Mouse (Mus musculus): ENCODE data around the gene Mkrn3. TPM values are rescaled to one million over a fixed set of nuclear protein-coding genes. Genes with fewer than 3 reads are reported as not detected.

Gene Mkrn3
- polyA plus RNA-seq, 1 experiment: not detected

DNA sequence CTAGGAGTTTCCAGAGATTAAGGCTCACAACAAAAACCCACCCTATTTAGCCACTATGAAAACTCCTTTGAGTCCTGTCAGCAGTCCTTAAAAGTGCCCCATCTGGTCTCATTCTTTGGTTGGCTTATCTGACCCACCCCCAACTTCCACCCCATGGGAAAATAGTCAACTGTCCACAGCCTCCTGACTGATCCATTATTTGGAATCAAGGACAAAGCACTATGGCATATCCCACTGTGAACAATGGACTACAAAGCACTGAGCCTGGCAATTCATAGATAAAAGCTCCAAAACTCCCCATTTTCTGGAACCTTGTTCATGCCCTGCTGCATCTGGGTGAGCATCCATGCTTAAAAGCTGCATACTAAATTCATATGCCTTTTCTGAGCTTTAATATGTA, 3.8 kb downstream of the Mkrn3 start:
- no peak overlapping the region for H3K27ac ChIP-seq (replicated peaks; ENCODE audit: low read depth, low read length)
- no peaks in the 10 kb centered on the region for H3K4me1 ChIP-seq (ENCODE audit: control insufficient read depth, insufficient read depth, insufficient read length, low read length)
- H3K4me3 ChIP-seq (ENCODE audit: insufficient read depth, low read depth, low read length): no peak overlapping the region

DNA sequence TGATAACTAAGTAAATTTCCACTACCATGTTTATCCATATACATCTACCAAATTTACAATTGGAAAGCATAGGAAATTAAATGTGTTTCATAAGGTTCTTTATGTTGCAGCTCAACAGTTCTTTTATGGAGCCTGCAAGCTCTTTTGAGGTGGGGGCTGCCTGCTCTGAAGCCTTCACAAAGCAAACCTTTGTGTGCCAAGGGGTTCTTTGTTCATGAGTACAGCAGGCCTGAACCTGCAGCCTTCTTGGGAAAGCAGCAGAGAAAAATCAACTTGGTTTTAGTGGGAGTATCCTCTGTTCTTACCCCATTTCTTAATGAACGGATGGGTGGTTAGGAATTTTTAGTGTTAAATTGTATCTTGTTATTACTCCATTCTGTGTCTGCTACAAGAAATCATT, 4.7 kb downstream of the Mkrn3 start:
- Histone ChIP-seq H3K4me1 (ENCODE audit: control insufficient read depth, insufficient read depth, insufficient read length, low read length) (no peaks in the 10 kb centered on the region), H3K27ac (replicated peaks; ENCODE audit: low read depth, low read length) (no peak overlapping the region), H3K4me3 (ENCODE audit: insufficient read depth, low read depth, low read length) (no peak overlapping the region)

DNA sequence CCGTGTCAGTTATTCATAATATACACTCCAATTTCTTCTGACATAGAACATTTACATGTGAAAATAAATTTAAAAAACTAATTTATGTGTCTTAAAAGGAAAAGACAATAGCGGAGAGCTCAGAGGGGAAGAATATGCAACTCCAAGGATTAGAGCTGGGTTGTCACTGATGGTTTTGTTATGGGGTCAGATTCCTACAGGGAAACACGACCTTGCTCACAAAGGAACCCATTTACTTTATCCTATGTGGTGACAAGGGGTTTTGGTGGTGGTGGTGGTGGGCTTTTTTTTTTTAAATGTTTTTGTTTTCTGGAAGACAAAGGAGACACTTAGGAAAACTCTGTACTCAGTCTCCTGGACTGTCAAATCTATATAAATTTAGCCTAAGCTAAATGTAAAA, 12.1 kb downstream of the Mkrn3 start:
- Histone ChIP-seq H3K4me3 (ENCODE audit: insufficient read depth, low read depth, low read length) (no peak overlapping the region), H3K4me1 (ENCODE audit: control insufficient read depth, insufficient read depth, insufficient read length, low read length) (no peaks in the 10 kb centered on the region), H3K27ac (replicated peaks; ENCODE audit: low read depth, low read length) (no peak overlapping the region)

DNA sequence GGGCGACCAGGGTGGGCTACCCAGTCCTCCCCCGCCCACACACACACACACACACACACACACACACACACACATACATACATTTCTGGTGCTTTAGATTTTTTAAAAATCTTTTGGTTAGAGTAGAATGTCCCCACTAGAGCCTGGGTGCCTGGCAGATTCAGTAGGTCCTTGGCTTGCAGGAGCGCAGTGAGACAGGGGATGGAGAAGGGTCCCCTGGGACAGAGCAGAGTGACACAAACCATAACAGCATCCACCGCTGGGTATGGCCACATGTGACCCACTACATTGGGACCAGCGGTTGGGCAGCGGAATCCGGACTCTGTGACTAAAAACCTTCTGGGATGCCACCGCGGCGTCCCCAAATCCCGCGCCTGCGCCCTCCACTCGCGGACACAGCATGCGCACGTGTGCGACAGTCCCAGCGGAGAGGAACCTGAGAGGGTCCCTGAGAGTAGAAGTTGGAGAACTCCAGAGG, 13.3 kb downstream of the Mkrn3 start:
- Histone ChIP-seq H3K4me3 (ENCODE audit: insufficient read depth, low read depth, low read length) (no peak overlapping the region), H3K4me1 (ENCODE audit: control insufficient read depth, insufficient read depth, insufficient read length, low read length) (no peaks in the 10 kb centered on the region), H3K27ac (replicated peaks; ENCODE audit: low read depth, low read length) (no peak overlapping the region)

DNA sequence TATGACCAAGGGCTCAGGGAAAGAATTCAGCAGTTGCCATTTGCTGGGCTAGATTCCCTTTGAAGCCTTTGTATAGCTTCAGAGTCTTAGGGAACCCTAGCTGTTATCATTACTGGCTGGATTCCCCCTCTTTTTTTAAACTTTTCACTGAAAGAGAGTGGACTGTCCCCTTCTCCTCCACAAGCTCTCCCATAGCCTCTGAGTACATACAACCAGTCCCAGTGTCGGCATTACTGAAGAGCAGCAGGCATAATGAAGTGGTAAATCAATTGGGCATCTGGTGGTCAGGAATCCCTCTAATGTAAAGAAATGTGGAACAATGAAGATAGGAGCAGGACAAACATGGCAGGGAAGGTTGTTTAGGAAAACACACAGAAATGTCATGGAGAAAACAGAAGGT, 27.7 kb downstream of the Mkrn3 start:
- H3K27ac ChIP-seq (replicated peaks; ENCODE audit: low read depth, low read length): no peak overlapping the region
- no peak overlapping the region for H3K4me3 ChIP-seq (ENCODE audit: insufficient read depth, low read depth, low read length)
- no peaks in the 10 kb centered on the region for H3K4me1 ChIP-seq (ENCODE audit: control insufficient read depth, insufficient read depth, insufficient read length, low read length)

DNA sequence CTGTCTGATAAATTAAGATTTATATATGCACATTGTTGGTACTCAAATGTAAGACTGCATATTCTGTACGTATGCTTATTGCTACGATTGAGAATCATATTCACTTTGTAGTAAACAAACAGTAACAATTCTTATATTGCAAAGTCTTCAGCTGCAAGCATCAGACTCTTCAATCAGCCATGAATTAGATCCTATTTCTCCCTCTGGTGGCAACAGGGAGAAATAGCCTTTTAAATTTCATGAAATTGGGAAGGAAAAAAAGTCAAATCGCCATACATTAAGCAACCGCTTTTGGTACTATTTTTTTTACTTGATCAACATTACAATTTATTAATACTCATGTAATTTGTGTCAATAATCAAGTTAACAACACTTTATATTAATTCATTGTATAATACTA, 31.6 kb downstream of the Mkrn3 start:
- no peaks in the 10 kb centered on the region for H3K4me1 ChIP-seq (ENCODE audit: control insufficient read depth, insufficient read depth, insufficient read length, low read length)
- H3K4me3 ChIP-seq (ENCODE audit: insufficient read depth, low read depth, low read length): no peak overlapping the region
- no peak overlapping the region for H3K27ac ChIP-seq (replicated peaks; ENCODE audit: low read depth, low read length)

DNA sequence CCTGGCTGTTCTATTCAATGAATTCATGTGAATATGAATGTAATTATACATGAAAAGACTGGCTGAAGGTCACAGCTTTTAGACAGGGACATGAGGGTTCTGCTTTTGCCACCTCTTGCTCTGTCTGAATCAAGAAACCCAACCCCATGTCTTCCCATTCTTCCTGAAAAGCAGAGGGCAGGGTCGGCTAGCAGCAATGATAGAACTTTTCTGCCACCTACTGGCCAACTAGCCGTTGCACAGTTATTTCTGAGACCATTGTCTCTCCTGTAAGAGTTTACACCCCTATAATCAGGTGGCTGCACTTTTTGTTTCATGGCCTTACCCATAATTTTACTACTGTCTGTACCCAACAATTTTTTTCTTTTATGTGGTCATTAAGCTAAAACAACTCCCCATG, 37.5 kb downstream of the Mkrn3 start:
- H3K27ac ChIP-seq (replicated peaks; ENCODE audit: low read depth, low read length): no peak overlapping the region
- no peak overlapping the region for H3K4me3 ChIP-seq (ENCODE audit: insufficient read depth, low read depth, low read length)
- no peaks in the 10 kb centered on the region for H3K4me1 ChIP-seq (ENCODE audit: control insufficient read depth, insufficient read depth, insufficient read length, low read length)

DNA sequence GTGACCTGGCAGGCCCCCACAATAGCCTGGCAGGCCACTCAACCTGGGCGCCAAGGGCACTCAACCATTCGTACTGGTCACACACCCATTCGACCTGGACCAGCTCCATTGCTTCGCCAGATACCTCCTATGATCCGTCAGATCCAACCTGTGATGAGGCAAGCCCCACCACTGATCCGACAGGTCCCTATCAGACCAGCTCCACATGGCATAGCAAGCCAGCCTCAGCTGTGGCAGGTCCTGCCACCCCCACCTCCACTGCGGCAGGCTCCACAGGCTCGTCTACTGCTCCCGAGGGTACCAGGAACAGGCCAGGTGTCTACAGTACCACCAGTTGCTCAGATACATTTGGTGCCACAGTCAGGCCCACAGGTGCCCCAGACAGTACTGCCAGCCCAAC, 41.4 kb downstream of the Mkrn3 start:
- no peaks in the 10 kb centered on the region for H3K4me1 ChIP-seq (ENCODE audit: control insufficient read depth, insufficient read depth, insufficient read length, low read length)
- no peak overlapping the region for H3K4me3 ChIP-seq (ENCODE audit: insufficient read depth, low read depth, low read length)
- no peak overlapping the region for H3K27ac ChIP-seq (replicated peaks; ENCODE audit: low read depth, low read length)

DNA sequence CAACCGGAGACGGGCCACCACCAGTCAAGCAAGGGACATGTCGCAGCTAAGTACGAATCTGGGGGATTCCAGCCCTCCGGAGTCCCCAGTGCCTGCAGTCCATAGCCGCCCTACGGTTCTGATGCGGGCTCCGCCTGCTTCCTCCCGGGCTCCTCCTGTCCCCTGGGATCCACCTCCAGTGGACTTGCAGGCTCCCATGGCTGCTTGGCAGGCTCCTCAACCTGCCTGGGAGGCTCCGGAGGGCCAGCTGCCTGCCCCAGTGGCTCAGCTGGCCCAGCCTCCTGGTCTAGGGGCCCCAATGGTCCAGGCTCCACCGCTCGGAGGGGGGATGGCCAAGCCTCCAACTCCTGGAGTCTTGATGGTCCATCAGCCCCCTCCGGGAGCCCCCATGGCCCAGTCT, 42.6 kb downstream of the Mkrn3 start:
- H3K4me1 ChIP-seq (ENCODE audit: control insufficient read depth, insufficient read depth, insufficient read length, low read length): no peaks in the 10 kb centered on the region
- peak overlapping the region; percentile 46 for H3K4me3 ChIP-seq (ENCODE audit: insufficient read depth, low read depth, low read length)

DNA sequence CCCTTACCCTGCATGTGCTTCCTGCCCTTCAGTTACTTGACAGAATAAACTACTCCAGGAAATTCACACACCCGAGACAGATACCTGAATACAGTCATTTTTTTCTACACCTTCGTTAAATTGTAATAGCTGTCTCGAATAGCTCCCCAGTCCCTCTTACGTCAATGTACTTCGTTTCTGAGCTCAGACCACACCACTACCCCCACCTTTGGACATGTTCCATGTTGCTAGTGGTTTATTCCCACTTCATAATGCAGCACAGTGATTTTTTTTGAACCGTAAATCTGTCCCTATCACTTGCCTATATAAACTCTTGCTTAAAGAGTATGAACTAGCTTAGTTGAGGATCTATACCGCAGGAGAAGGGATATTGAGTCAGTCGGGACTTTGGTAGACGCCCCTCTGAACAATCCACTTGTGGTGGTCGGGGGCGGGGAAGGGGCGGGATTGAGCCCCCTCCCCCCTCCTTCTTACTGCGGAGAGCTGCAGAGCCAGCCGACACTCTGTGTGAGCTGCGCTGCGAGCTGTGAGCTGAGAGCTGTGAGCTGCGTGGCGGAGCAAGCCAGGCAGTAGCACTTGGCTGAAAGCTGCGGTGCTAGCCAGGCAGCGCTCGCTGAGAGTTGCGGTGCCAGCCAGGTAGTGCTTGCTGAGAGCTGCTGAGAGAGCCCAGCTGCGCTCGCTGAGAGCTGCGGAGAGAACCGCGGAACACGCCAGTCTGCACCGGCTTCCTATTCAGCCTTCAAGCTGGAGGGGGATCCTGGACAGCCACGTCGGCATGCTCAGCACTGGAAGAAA, 43.2 kb downstream of the Mkrn3 start, which contains the start of gene Magel2:
Gene Magel2, plus strand, starts transcription at position 501 of the 795 bp plus-strand sequence.
- peak within 1 kb of the TSS; percentile 46 for H3K4me3 ChIP-seq (ENCODE audit: insufficient read depth, low read depth, low read length)
- H3K4me1 ChIP-seq (ENCODE audit: control insufficient read depth, insufficient read depth, insufficient read length, low read length): no peaks in the 10 kb centered on the region
- no peak within 1 kb of the TSS for H3K27ac ChIP-seq (replicated peaks; ENCODE audit: low read depth, low read length)

More for the DNA sequence above, 42.6 kb downstream of the Mkrn3 start:
- H3K27ac ChIP-seq (replicated peaks; ENCODE audit: low read depth, low read length): no peak overlapping the region

DNA sequence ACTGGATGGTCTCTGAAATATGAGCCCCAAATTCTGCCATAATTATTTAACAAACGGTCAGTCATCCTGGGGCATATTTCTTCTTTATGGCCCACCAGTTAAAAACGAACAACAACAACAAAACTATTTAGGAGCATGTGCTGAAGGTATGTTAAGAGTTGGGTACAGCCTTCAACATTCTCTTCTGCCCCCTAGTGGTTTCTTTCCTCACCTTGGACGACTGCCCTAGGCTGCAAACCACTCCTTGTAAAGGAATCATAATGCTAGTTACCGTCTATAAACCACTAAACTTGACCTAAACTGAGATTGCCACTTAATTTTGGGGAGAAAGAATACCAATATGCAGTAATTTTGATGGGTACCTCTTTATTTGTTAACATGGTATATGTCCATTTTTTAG, 44.3 kb downstream of the Mkrn3 start:
- Histone ChIP-seq H3K27ac (replicated peaks; ENCODE audit: low read depth, low read length) (no peak overlapping the region), H3K4me3 (ENCODE audit: insufficient read depth, low read depth, low read length) (no peak overlapping the region), H3K4me1 (ENCODE audit: control insufficient read depth, insufficient read depth, insufficient read length, low read length) (no peaks in the 10 kb centered on the region)

Other genes with a start within 250 kb of the Mkrn3 start
- gene Ndn, start 73.6 kb downstream of the Mkrn3 start, polyA plus RNA-seq (2012; ENCODE audit: insufficient read depth, insufficient read length, missing spikeins): 16.8 and 18.7 TPM in 2 replicates
- not detected in 2 replicates for gene Magel2, start 43.1 kb downstream of the Mkrn3 start, polyA plus RNA-seq (2012; ENCODE audit: insufficient read depth, insufficient read length, missing spikeins)
- not detected in 2 replicates for gene Peg12, start 44.4 kb upstream of the Mkrn3 start, polyA plus RNA-seq (2012; ENCODE audit: insufficient read depth, insufficient read length, missing spikeins)